Mouse (Mus musculus) erythroblast, adult 5-6 weeks (primary cell): ENCODE measurements around the gene Gbgt1. TPM values are rescaled to one million over a fixed set of nuclear protein-coding genes. Genes with fewer than 3 reads are reported as not detected.

Source experiments
- ATAC-seq: replicated peaks from 2 replicates; pipeline ENCODE4 v1.8.0; 2016; ENCODE audit warnings: moderate number of reproducible peaks, mild to moderate bottlenecking, moderate TSS enrichment, inconsistent platforms; ENCODE audit not compliant: poor library complexity, low FRiP score, severe bottlenecking
- total RNA-seq, 2 experiments: library from RNA; stranded (forward) in 1 of 2; stranded (reverse) in 1 of 2; fragments of 150-400 nt in 1 of 2; fragments of 200-764, 138-1000 nt in 1 of 2; gene quantifications; 2 replicates each; pipeline versions ENCODE4 v1.2.3 to v1.2.4; 2015 to 2017; ENCODE audit warnings: low replicate concordance in 2 of 2

Gbgt1 gene
- total RNA-seq, 2 experiments from 2014 or later = not detected

- no peak for ATAC-seq
Observed at GRCm38 (mm10) chr2:28525943-28526876, 29.5 kb downstream of the Gbgt1 start.

- ATAC-seq = no peak
Observed at GRCm38 (mm10) chr2:28527436-28528353, 31.0 kb downstream of the Gbgt1 start.

- ATAC-seq = no peak
Observed at GRCm38 (mm10) chr2:28528354-28528730, 31.7 kb downstream of the Gbgt1 start.

GRCm38 (mm10) chr2:28529856-28530255 lies 33.2 kb downstream of the Gbgt1 start:
- no peak for ATAC-seq

- ATAC-seq = no peak
Observed at GRCm38 (mm10) chr2:28530311-28530710, 33.6 kb downstream of the Gbgt1 start.

DNA sequence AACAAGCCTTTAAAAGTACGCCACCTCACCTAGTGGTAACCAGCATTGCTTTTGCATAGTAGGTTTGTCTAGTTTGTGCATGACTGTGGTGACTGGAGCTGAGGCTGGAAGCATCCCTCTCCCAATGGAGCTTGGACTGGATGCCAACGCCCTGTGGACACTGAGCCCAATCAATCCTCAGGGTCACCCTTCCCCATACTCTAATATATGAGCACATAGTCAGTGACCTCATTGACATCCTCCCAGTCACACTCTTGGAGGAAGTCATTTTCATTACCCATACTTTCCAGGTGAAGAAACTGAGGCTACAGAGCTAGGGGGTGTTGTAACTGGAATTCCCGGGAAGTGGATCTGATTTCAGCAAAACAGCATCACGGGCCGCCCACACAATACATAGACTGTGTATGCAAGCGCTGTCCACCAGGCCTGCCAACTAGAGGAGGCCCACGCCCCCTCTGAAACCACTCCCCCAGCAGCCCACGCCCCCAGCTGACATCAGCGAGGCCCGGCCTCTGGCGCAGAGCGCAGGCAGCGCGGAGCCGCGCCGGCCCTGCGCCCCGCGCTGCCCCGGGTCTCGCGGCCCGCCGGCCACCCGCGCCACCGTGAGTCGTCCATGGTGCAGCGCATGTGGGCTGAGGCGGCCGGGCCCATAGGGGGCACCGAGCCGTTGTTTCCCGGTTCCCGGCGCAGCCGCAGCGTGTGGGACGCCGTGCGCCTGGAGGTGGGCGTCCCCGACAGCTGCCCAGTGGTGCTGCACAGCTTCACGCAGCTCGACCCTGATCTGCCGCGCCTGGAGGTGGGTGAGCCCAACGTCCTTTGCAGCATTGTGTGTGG lies 36.5 kb downstream of the Gbgt1 start:
- no peak for ATAC-seq

GRCm38 (mm10) chr2:28533901-28534435 lies 37.3 kb downstream of the Gbgt1 start:
- no peak for ATAC-seq

DNA sequence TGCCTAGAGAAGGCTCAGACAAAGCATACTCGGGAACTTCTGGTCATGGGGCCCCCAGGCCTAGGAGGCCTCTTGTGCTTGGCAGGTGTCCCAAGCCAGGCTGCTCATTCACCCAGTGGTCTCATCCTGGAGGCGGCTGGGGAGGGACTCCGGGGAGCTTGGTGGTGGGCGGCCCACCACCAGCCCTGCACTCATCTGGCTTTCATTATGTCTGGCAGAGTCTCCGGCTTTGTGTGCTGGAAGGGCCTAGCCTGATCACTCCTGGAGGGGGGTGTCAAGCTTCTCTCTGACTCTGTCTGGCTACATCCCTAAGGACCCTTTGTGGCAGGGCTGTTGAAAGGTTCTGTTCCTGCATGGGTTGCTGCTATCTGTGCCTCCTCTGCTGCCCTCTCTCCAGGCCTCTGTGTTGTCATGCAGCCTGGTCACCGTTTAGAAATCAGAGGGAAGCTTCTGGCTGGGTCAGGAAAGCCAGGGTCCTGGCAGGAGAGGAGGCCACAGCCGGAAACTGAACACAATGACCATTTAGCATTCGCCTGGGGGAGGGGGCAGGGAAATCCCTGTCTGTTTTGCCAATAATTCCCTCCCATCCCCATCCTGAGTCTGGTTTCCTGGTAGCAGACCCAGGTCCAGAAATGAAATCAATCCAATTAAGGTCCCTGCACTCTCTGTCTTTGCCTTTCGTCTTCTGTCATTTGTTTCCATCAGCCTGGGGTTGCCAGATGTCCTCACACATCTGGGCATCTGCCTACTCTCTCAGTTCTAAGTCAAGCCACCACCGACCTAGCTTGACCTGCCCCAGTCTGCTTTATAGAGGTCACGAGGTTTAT lies 38.0 kb downstream of the Gbgt1 start:
- no peak for ATAC-seq

- ATAC-seq = no peak
Observed at GRCm38 (mm10) chr2:28535263-28535540, 38.5 kb downstream of the Gbgt1 start.

DNA sequence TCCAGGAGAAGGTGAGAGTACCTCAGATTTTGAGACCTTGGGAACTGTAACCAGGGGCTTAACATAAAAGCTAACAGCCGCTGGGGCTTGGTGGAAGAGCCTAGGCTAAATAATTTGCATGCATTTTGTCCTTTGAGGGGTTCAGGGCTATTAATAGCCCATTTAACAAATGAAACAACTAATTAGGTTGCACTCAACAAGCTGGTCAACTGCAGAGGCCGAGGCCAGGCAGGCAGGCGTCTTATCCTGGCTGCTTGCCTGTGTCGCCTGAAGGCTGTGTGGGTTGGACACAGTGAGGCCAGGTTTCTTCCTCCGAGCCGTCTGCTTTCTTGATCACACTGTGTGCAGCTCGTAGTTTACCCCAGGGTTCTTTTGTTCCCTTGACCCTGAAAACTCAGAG lies 39.0 kb downstream of the Gbgt1 start:
- ATAC-seq = no peak

- ATAC-seq = no peak
Observed at GRCm38 (mm10) chr2:28536166-28536565, 39.5 kb downstream of the Gbgt1 start.

GRCm38 (mm10) chr2:28536766-28537633 lies 40.3 kb downstream of the Gbgt1 start:
- ATAC-seq = no peak

- ATAC-seq = no peak
Observed at GRCm38 (mm10) chr2:28537634-28537920, 40.9 kb downstream of the Gbgt1 start.

DNA sequence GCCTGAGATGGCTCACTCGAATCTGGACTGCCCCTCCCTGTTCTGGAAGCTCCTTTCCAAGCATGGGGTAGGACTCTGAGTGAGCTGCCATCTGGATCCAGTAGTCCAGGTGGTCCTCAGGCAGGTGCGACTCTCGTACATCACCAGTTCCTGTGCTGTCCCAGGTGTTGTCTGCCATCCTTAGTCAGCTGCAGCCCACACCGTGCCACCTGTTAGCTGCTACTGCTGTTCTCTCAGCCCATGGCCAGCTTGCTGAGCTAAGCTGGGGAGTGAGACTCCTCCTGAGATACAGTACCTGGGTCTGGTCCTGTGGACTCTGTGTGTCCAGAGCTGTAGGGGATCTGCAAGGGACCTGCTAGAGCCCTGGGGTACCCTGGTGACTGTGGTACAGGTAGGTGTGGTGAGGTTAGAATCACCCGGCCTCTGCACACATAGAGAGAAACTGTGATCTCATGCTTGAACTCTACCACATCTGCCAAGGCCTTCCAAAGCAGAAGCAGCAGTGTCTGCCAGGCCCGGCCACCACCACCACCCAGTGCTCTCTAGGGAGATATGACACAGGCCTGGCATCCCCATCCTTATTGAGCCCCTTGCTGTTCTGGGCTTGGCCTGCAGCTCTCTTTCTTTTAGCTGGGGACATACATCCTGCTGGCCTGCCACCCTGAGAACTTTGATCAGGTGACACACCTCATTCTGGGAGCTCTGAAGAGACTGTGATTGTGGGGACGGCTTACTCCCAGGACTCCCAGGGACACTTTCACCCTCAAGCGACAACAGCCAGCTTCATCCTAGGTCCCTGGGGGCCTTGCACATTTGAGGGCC lies 41.5 kb downstream of the Gbgt1 start:
- no peak for ATAC-seq

DNA sequence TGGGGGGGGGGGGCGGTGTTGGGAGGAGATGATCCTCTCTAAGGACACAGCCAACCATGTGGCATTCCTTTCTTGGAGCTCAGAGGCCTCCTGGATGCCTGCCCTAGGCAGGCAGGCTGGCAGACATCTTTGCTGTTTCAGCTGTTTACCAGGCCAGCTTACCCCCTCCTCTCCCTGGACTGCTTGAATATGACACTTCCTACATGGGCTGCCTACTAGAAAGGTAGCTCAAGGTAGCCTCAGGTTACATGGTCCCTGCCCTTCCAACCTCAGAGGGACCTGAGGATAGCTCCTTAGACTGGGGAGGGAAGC lies 42.1 kb downstream of the Gbgt1 start:
- ATAC-seq = no peak

DNA sequence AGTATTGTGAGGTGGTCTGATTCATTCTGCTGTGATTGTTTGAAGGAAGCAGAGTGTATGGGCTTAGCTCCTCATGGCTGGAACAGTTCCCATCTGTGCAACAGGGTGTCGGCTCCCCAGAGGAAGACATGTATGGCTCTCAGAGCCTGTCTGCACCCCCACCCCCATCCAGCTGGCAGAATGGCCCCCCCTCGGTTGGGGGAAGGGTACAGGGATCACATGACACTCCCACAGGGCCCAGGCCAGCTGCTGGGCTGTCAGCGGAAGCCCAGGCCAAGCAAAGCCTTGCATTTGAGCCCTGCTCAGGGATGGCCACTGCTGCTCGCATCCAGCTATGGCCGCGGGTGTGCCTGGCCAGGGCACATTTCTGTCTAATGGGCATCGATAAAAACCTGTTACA lies 42.5 kb downstream of the Gbgt1 start:
- ATAC-seq = no peak

DNA sequence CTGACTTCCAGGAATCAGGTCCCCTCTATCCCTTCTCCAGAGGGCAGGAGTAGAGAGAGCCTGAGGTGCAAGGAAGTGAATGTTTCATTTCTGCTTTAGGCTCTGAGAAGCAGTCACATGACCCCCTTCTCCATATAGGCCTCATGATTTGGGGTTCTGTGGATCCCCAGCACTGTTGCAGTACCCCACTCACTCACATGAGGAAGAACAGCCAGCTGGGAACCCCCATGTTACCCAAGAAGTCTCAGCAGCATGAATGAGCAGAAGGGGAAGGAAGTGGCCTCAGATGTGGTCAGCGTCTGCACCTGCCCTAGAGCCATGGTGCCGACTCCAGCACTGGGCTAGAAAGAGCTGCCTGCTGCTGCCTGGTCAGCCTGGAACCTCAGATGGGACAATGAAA lies 43.3 kb downstream of the Gbgt1 start:
- no peak for ATAC-seq
